17 mouse cellular contexts compared by ENCODE assay signal in the genomic region with DNA sequence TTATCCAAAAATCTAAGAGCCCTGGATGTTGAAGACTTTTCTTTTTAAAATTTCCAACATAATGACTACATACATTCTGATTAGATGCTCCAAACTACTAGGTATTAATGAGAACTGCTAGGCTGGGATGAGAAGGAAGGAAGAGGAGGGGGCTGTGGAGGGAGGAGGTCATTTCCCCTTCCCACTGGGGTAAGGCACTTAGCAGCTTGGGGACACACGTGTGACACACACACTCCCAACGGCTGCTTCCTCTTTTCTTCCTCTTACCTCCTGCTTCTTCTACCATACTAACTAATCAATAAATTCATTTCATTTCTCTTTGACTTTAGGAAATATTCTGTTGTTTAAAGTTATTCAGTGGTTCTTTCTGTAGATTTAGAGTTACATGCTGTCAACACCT.
"Had no signal": no experiment of that assay in that cellular context is flagged by ENCODE, and none has a peak within 500 bp of the region (broad histone marks: within the 10 kb centered on the region; RNA-seq: fewer than 3 reads in every experiment).

No protein-coding gene starts in this region.

- ATAC-seq: midbrain, embryonic 13.5 days; midbrain, embryonic 15.5 days had no signal

- H3K4me1 ChIP-seq: neural tube, embryonic 12.5 days; stomach, embryonic 15.5 days had no signal

- H3K4me3 ChIP-seq: megakaryocyte, embryonic 14.5 days; midbrain, embryonic 13.5 days; midbrain, embryonic 15.5 days; neural tube, embryonic 12.5 days; stomach, embryonic 15.5 days had no signal

- H3K9me3 ChIP-seq: megakaryocyte, embryonic 14.5 days; midbrain, embryonic 13.5 days; midbrain, embryonic 15.5 days; neural tube, embryonic 12.5 days; stomach, embryonic 15.5 days had no signal

- H3K27ac ChIP-seq: macrophage; midbrain, embryonic 13.5 days; midbrain, embryonic 15.5 days; neural tube, embryonic 12.5 days; stomach, embryonic 15.5 days; stomach, postnatal 0 days had no signal

- H3K27me3 ChIP-seq: midbrain, embryonic 13.5 days; midbrain, embryonic 15.5 days; neural tube, embryonic 12.5 days; stomach, embryonic 15.5 days had no signal

- DNase-seq: lung, adult 18-20 months; lung, embryonic 14.5 days; lung, postnatal 14 days; lung, postnatal 36 days; right cerebral cortex, postnatal 25 days; right cerebral cortex, postnatal 4 days; spleen, adult 18-20 months; thymus, adult 2 months; thymus, postnatal 25 days; thymus, postnatal 4 days had no signal

- H3K36me3 ChIP-seq: midbrain, embryonic 15.5 days had no signal

- H3K9ac ChIP-seq: lung, embryonic 14.5 days; midbrain, embryonic 13.5 days; midbrain, embryonic 15.5 days; neural tube, embryonic 12.5 days; stomach, embryonic 15.5 days had no signal
